Mouse (Mus musculus): ENCODE data around the gene Arpc4.
A peak's percentile ranks its signal among the peaks of the same experiment; 100 is the strongest.
"Not testable (repeated sequence)": the region's sequence is repeated elsewhere in the genome, so short reads cannot be mapped to it uniquely, and the experiment has no call there.

The Arpc4 gene

DNA sequence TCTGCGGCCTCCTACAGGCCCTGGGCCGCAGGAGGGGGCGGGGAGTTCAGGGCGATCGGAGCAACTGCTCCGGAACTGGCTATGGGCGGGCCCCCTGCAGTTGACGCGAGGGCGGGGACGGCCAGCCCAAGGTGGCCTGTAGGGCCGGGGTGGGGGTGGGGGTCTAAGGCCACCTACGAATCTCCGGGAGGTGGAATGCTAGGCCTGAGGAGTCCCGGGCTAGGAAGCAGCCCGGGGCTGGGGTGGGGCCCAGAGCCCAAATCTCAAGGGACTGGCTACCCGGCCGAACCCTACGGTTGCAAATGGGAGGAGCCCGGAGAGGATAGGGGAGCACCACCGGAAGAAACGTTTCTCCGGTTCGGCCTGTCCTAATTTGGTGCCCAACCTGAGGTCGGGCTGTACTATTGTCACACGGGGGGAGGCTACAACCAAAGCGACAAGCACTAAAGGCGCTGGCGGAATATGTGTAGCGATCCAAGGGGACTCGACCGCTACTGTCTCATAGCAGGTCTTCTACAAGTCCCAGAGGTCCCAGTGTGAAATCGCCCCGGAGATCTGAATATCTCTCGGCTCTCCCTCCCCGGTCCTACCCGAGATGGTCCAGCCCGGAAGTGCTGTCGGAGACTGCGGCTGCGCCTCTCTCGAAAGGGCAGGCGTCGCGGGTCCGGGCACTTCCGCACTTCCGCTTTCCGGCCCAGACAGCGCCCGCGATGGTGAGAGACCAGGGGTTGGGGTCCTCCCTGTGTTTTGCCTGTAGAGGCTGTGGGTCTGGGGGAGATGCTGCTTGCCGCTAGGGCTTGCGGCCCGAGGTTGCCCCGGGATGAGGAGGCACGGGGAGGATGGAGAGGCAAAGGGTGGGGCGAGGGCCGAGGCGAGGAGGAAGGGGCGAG lies at the start of gene Arpc4, which contains the start of gene Tada3:
Arpc4 (plus strand) TSS at position 620 of the 890 bp plus-strand sequence.
Tada3 (minus strand) TSS at position 388 of the 890 bp plus-strand sequence.
- DNase-seq (ENCODE audit: extremely low spot score): peak; percentile 96

DNA sequence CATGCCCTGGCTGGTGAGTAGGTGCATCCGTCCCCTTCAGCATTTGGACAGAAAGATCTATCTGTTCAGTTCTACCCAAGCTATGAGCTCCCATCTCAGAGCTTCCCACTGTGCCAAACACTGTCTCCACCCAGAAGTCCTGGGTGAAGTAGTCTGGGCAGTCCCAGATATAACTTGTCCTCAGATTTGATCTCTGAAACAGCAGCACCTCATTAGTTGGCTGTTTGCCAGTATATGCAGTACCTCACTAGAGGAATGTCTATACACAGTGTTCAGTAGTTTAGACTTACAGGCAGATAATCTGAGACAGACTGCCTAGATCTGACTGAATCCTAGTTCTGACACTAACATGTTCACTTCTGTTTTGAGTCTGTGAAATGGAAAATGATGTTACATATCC lies 48.5 kb upstream of the Arpc4 start:
- no peak for DNase-seq (ENCODE audit: extremely low spot score)

DNA sequence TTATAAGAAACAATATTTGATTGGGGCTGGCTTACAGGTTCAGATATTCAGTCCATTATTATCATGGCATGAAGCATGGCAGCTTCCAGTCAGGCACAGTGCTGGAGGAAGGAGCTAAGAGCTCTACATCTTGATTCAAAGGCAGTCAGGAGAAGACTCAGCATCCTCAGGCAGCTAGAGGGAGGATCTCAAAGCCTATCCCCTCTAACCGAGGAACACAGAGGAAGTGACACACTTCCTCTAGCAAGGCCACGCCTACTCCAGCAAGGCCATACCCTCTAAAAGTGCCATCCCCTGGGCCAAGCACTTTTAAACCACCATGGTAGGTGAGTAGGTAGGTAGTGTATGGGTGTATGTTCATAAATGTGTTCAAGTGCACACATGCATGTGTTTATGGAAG lies 47.4 kb upstream of the Arpc4 start:
- no peak for DNase-seq (ENCODE audit: extremely low spot score)

DNA sequence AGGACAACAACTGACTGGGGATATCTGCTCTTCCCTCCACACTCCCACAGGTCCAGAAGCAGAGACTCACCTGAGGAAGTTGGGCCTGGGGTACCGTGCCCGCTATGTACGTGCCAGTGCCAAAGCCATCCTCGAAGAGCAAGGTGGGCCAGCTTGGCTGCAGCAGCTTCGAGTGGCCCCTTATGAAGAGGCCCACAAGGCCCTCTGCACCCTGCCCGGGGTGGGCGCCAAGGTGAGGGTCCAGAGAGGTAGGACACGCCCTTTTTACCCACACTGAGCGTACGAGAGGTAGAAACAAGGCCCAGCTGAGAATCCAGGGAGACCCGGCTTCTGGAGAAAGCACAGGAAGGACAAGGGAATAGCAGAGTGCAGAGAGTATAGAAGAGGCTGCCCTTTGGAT lies 46.2 kb upstream of the Arpc4 start:
- no peak for DNase-seq (ENCODE audit: extremely low spot score)

DNA sequence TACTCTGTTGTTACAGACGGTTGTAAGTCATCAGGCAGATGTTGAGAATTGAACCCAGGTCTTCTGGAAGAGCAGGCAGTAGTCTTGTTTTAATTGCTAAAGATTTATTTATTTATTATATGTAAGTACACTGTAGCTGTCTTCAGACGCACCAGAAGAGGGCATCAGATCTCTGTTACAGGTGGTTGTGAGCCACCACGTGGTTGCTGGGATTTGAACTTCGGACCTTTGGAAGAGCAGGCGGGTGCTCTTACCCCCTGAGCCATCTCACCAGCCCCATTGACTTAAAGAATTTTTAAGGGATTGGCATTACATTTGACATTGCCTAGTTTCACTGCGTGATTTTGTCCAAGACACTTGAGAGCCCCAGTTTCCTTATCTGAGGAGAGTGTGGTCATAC lies 45.2 kb upstream of the Arpc4 start:
- not testable (repeated sequence) for DNase-seq (ENCODE audit: extremely low spot score)

DNA sequence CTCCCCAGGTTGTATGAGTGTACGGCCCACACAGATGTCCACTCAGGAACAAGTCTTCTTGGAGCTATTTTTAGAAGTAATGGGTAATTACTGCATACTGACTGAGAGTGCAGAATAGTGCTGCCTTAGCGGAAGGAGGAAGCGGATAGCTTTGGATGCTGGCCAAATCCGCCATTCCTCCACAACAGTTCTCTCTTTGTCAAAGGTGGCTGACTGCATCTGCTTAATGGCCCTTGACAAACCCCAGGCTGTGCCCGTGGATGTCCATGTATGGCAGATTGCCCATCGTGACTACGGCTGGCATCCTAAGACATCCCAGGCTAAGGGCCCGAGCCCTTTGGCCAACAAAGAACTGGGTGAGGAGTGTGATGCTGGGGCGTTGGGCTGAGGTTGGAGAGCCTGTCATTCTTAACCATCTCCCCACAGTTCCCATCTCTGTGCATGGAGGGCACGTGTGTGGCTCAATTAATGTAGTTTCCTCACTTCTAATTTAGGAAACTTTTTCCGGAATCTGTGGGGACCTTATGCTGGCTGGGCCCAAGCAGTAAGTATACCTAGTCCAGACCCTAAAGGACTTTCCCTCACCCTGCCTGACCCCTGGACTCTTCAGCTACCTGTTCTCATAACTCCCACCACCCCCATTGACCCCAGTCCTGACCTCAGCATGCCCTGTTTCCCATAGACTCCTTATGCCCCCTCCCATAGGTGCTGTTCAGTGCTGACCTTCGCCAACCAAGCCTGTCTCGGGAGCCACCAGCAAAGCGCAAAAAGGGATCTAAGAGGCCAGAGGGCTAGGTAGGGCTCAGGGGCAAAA lies 44.6 kb upstream of the Arpc4 start:
- DNase-seq (ENCODE audit: extremely low spot score): no peak

DNA sequence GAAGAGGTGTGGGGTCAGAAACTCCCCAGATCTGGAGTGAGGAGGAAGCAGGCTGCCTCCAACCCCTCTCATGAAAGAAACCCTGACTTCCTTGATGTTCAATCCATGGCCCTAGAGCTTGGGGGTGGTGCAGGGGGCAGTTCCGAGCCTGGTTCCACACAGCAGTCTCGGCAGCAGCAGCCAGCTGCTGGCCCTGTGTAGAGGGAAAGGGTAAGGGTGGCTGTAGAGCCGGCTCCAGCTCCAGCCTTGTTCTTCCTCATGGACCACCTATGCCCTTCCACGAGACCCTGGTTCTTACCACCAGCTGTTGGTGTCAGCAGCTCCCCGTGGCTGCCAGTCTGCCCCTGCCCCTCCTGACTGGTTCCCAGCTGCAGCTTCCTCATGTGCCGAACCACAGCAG lies 43.7 kb upstream of the Arpc4 start:
- DNase-seq (ENCODE audit: extremely low spot score): no peak

DNA sequence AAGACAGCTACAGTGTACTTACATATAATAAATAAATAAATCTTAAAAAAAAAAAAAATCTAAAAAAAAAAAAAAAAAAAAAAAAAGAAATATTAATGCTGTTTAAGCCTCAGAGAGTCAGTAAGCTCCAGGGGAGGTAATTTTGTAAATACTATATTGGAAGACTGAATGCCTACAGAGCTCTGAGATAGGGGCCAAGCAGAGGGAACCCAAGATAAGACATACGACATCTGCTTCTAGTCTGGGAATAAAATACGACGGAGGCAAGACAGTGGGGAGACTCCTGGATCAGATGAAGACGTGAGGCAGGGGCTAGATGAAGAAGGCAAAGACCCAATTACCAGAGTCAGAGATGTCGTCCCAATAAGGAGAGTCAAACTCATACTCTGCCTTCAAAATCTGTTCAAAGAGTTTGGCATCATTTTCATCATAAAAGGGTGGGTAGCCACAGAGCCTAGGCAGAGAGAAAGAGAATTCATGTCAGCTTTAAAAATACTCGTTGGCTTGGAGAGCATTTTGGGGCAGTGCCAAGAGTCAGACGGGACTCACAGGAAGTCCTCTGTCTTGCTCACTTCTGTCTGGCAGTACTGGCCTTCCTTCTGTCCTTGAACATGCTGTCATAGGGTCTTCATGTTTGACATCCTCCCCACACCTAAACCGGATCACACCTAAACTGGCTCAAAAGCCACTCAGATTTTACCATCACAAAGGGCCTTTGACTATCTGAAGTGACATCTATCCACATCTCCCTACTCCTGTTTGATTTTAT lies 40.9 kb upstream of the Arpc4 start:
- no peak for DNase-seq (ENCODE audit: extremely low spot score)

DNA sequence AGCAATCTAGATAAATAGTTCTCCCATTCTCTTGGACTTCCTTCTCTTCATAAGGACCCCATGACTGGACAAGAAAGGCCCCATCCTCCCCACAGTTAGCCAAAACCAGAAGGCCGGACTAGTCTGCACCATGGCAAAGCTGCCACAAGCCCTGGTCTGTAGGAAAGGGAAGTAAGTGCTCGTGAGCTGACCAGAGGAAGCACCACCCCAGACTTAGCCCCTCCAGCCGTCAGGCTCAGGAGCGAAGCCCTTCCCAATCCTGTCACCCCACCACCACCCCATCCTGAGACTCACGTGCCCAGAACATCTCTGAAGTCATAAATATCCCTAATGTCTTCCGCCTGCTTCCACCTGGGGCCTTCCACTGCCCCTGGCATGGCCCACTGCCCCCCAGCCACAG lies 36.3 kb upstream of the Arpc4 start:
- DNase-seq (ENCODE audit: extremely low spot score): no peak

DNA sequence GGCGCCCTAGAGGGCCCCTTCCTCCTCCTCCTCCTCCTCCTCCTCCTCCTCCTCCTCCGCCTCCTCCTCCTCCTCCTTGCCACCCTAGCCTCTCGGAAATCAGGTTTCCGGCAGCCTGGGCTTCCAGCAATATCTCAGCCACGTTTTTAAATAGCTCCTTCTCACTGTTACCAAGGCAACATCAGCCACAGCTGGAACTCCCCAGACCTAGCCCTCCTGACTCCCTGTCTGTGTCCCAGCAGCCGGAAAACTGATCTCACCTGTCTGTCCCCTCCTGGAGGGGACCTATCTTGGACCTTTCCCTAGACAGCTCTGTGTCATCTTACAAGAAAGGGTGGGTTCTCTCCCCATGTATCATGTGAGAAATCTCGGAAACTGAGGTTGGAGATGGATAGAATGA lies 35.6 kb upstream of the Arpc4 start:
- no peak for DNase-seq (ENCODE audit: extremely low spot score)

DNA sequence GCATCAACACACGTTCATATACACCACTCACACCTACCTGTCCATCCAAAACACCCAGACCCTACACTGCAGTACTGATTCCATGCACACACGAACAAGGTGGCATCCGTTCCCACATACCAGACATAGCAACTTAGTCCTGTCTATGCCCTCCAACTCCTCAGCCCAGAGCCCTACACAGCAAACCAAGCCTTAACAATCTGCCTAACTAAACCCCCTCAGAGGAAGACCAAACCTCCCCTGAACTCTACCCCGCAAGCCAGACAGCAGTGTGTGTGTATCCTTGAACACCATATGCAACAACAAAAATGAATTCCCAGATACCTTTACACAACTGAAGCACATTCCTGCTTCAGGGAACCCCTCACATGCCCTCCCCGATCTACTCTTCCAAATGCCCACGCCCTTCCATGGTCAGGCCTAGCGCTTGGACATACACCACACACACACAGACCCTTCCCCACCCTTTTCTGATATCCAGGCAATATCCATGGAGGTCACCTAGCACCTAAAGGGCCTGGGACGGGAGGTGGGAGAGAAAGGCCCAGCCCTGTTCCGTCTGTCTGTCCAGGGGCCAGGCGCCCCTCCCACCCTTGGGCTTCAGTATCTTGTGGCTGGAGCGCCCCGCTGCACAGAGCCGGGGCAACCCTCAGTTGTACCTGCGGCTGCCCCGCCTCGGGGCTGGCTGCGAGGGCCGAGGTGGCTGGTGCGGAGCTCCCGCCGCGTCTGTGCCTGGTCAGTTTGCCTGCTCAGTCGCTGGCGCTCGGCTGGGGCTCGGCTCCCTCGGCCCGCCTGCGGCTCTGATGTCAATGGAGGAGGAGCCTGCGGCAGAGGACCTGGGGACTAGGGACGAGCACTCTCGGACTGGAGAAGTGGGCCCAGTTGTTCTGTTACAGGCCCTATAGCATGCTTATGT lies 34.5 kb upstream of the Arpc4 start, which contains the start of gene Camk1:
Camk1 (minus strand) TSS at position 808 of the 916 bp plus-strand sequence.
- DNase-seq (ENCODE audit: extremely low spot score): peak; percentile 72

DNA sequence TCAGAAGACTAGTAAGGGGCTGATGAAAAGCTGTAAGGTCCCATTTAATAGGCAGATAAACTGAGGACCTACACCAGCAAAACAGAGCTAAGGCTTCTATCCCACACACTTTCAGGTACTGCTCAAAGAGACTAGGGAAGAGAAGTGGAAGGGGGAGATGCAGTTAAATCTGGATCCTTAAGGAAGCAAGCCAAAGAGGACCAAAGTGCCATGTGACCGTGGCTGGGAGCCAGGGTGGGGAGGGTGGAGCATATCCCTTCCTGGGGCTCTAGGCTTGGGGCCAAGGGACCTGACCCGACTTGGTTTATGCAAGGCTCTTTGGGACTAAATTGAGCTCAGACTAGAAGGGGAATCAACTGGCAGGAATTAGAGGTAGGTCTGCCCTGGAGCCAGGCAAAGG lies 33.6 kb upstream of the Arpc4 start:
- no peak for DNase-seq (ENCODE audit: extremely low spot score)

DNA sequence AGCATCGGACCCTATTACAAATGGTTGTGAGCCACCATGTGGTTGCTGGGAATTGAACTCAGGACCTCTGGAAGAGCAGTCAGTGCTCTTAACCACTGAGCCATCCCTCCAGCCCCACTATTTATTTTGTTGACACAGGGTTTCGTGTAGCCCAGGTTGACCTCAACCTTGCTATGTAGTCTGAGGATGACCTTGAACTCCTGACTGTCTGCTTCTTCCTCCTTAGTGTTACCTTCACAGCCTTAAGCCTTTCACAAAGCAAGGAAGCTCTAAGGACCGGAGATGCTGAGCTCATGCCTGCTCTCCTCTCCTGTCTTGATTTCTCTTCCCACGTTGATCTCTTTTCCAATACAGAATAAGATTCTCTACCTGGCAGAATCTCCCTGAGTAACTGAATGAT lies 31.0 kb upstream of the Arpc4 start:
- DNase-seq (ENCODE audit: extremely low spot score): no peak

DNA sequence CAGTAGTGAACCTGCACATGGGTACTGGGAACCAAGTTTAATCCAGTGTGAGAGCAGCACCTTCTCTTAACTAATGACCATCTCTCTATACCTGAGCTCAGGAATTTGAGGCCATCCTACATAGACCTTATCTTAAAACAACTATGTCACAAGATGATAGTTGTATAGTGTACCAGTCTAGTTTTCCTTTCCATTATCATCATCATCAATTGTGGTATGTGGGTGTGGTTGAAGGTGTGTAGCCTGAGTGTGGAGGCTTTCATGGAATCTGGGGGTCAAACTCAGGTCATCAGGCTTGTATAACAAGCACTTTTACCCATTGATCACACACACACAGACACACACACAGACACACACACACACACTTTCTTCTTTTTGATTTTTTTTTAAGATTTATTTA lies 27.4 kb upstream of the Arpc4 start:
- no peak for DNase-seq (ENCODE audit: extremely low spot score)

DNA sequence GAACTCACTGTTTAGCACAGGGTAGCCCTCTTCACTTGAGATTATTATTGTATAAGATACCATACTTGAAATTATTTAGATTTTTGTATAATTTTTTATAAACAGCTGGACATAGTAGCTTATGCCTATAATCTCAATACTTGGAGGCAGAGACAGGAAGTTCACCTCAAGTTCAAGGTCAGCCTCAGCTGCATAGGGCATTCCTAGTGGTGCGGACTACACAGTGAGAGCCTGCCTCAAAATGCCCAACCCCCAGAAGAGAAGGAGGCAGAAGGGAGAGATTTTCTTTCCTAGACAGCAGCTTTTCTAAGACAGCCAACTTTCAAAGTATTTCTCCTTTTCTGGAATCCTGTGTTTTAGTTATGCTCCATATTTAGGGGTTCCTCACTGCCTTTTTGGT lies 26.8 kb upstream of the Arpc4 start:
- DNase-seq (ENCODE audit: extremely low spot score): no peak

DNA sequence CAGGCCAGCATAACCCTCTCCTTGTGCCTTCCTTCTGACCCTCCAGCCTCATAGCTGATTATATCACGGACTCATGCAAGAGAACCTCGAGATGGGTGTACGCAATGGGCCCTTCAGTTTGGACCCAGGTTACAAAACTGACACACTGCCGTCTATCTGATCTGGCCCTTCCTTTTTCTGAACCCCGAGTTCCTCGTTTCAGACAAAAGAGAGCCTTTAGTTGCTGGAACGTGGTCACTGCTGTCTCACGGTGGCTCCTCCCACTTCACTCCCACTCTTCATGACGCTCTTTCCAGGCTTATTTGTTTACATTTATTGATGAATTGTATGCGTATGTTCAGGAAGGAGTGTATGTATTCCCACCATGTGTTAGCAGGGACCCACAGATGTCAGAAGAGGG lies 26.3 kb upstream of the Arpc4 start:
- DNase-seq (ENCODE audit: extremely low spot score): no peak

DNA sequence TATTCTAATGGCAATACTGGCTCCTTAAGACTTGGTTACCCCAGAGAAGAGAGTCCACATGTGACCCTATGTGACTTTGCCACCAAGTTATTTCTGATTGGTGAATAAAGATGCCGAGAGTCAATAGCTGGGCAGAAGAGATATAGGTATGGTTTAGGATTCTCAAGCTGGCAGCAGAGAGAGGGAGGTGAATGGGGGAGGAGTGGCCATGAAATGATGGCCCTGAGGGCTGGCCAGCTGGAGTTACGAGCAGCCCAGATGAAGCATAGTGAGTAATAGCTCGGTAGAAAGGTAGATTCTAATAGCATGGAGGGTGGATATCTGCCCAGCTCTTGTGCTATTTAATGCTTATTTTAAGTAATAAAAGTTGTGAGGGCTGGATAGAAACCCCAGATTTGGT lies 25.1 kb upstream of the Arpc4 start:
- no peak for DNase-seq (ENCODE audit: extremely low spot score)

DNA sequence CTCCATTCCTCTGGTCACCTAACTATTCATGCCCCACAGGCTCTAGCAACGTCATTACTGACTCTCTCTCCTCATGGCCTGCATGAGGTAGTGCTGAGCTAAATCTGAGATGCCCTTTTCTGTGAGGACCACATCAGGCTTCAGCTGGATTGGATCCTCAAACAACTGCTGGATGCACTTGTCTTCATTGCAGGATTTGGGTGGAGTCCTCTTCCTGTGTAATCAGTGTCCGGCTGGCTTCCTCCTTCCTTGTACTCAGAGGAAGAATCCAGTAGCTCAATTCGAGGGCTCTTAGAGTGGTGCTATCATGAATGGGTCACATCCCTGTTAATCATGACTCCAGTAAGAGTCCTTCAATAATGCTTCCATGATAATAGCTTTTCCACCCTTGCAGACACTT lies 24.2 kb upstream of the Arpc4 start:
- DNase-seq (ENCODE audit: extremely low spot score): no peak

DNA sequence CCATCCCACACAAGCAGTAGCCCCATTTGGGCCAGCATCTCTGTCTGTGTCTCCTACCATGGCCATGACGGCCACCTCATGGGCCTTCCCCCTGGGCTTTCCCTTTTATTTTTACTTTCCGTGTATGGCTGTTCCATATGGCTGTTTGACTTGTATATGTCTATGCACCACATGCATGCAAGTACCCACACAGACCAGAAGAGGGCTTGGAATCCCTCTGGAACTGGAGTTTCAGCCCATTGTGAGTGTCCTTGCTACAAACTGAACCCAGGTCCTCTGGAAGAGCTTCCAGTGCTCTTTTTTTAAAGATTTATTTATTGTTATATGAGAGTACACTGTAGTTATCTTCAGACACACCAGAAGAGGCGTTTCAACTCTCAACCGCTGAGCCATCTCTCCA lies 16.4 kb upstream of the Arpc4 start:
- no peak for DNase-seq (ENCODE audit: extremely low spot score)

DNA sequence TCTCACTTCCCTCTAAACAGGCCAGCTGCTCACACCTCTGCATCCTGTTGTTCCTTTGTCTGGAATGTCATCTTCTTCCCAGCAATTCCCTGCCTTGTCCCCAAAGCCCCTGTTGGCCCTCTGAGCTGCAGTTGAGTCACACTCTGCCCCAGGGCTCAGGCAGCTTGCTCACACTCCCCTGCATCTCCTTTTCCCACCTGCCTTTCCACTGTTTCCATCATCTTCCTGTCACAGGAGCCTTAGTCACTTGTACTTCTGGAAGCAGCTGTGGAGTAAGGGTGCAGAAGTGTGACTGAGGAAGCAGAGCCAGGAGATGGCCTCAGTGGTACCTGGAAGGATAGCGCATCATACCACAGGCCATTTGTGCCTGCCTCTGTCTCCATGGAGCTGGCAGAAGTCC lies 15.7 kb upstream of the Arpc4 start:
- DNase-seq (ENCODE audit: extremely low spot score): no peak

DNA sequence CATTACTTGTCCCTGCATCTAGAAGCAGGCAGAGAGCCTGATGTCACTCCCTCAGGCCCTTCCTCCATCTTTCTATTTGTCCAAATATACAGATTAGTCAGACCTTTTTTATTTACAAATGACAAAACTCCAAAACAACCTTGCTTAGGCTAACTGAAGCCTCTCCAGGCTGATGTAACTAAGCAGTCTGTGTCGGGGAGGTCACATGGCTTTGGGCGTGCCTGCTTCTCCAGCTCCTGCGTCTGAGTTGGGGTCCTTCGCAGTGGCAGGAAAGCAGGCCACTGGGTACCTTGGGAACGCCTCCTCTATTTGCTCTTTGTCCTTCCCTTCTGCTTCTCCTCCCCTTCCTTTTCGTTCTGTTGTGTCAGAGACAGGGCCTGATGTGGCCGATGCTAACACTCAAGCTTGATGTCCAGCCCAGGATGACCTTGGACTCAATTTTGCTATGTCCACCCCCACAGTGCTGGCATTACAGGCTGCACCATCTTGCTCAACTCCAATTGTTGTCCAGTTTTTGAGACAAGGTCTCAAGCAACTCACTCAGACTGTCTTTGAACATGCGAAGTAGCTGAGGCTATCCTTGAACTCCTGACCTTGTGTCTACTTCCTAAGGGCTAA lies 13.3 kb upstream of the Arpc4 start:
- no peak for DNase-seq (ENCODE audit: extremely low spot score)

Measured in embryo, embryonic 9.5 days (tissue).